Mouse (Mus musculus) E14TG2a.4 (cell line): ENCODE results near the gene Cpeb4.

Experiments used
- H3K27me3 ChIP-seq: 2 replicates; pipeline ENCODE4 v1.6.1; 2014; ENCODE audit warnings: low read length, control low read depth; ENCODE audit not compliant: insufficient read depth
- H3K36me3 ChIP-seq: 2 replicates; pipeline ENCODE4 v1.6.1; 2014; ENCODE audit warnings: low read length, control low read depth; ENCODE audit not compliant: insufficient read depth
- H3K4me1 ChIP-seq: replicated peaks from 2 replicates; pipeline ENCODE4 v1.6.1; 2014; ENCODE audit warnings: low read depth, low read length, control low read depth
- H3K4me3 ChIP-seq: replicated peaks from 2 replicates; pipeline ENCODE4 v1.5.1; 2014; ENCODE audit warnings: mild to moderate bottlenecking, low read length
- H3K9me3 ChIP-seq: 2 replicates; pipeline ENCODE4 v1.6.1; 2014; ENCODE audit warnings: low read length, control low read depth
- CTCF ChIP-seq: conservative IDR thresholded peaks from 2 replicates; pipeline ENCODE4 v1.5.1; 2014; ENCODE audit warnings: low read length
- NANOG ChIP-seq: IDR thresholded peaks from 2 replicates; pipeline ENCODE4 v1.6.1; 2014; ENCODE audit warnings: borderline replicate concordance, low read length, mixed read lengths
- POU5F1 ChIP-seq: IDR thresholded peaks from 2 replicates; pipeline ENCODE4 v1.6.1; 2014; ENCODE audit warnings: low read length, borderline replicate concordance

Cpeb4 gene

DNA sequence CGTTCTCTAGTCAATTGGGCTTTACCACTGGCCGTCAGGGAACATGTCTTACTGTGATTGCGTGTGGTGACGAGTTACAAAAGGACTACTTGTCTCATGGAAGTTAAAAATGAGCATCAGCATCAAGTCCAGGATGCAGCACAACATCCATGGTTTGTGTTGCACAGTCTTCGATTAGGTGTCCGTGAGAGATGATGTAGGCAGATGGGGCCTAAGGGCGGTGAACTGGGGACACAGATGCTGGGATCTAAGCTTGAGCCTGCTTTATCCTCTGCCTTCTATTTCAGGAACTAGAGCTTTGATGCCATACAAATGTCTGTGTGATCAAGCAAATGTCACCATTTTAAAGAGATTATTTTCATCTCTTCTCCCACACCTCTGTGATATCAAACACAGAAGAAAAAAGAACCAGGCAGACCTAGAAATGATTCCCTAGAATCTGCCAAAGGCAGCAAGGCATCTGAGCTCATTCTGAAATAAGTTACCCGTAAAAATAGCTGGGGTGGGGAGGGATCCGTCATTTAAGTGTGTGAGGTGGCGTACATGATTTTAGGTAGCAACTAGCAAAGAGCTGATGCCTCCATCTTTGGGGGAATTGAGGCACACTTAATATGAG lies 65.0 kb downstream of the Cpeb4 start:
- H3K4me3 ChIP-seq, result no peak overlapping the region
- H3K27me3 ChIP-seq, result no peaks in the 10 kb centered on the region
- TF ChIP-seq CTCF, result no peak
- no peak for TF ChIP-seq NANOG
- TF ChIP-seq POU5F1, result no peak
- H3K4me1 ChIP-seq, result no peaks in the 10 kb centered on the region
- no peaks in the 10 kb centered on the region for H3K9me3 ChIP-seq
- H3K36me3 ChIP-seq, result no peaks in the 10 kb centered on the region

GRCm38 (mm10) chr11:31940898-31941639 lies 69.1 kb downstream of the Cpeb4 start:
- no peaks in the 10 kb centered on the region for H3K36me3 ChIP-seq
- H3K4me3 ChIP-seq, result no peak overlapping the region
- TF ChIP-seq NANOG, result no peak
- no peak for TF ChIP-seq POU5F1
- TF ChIP-seq CTCF, result no peak

GRCm38 (mm10) chr11:31941640-31942638 lies 69.9 kb downstream of the Cpeb4 start:
- H3K4me1 ChIP-seq, result no peaks in the 10 kb centered on the region
- TF ChIP-seq CTCF, result peak; percentile 26
- no peak for TF ChIP-seq POU5F1
- H3K9me3 ChIP-seq, result no peaks in the 10 kb centered on the region
- H3K36me3 ChIP-seq, result no peaks in the 10 kb centered on the region
- no peak overlapping the region for H3K4me3 ChIP-seq
- H3K27me3 ChIP-seq, result no peaks in the 10 kb centered on the region

More at GRCm38 (mm10) chr11:31940898-31941639, 69.1 kb downstream of the Cpeb4 start:
- no peaks in the 10 kb centered on the region for H3K27me3 ChIP-seq
- no peaks in the 10 kb centered on the region for H3K4me1 ChIP-seq
- no peaks in the 10 kb centered on the region for H3K9me3 ChIP-seq

DNA sequence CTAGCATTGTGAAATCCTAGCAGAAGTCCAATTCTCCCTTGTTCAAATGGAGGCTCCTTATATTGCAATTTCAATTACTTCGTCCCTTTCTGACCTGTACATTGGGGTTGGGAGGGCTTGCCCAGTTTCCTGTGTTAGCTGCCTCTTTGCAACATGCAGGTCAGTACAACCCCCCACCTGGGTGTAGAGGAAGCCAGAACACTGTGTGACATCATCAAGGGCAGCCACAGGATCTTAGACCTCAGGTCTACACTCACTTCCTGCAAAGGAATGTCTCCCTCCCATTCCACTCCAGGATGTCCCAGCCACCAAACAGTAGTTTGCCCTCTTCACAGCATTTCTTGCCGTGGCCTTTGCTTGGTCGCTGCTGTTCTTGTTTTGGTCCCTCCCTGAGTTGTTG lies 73.5 kb downstream of the Cpeb4 start:
- peaks cover 21% of the 10 kb centered on the region for H3K4me1 ChIP-seq
- peaks cover 10% of the 10 kb centered on the region for H3K27me3 ChIP-seq
- H3K9me3 ChIP-seq, result no peaks in the 10 kb centered on the region
- no peak for TF ChIP-seq NANOG
- TF ChIP-seq POU5F1, result no peak
- TF ChIP-seq CTCF, result no peak
- H3K36me3 ChIP-seq, result no peaks in the 10 kb centered on the region
- H3K4me3 ChIP-seq, result no peak overlapping the region

GRCm38 (mm10) chr11:31948462-31949330 lies 76.7 kb downstream of the Cpeb4 start:
- Histone ChIP-seq H3K27me3 (peaks cover 29% of the 10 kb centered on the region), H3K4me3 (peak overlapping the region; percentile 75), H3K9me3 (no peaks in the 10 kb centered on the region), H3K4me1 (peaks cover 21% of the 10 kb centered on the region), H3K36me3 (no peaks in the 10 kb centered on the region)
- TF ChIP-seq POU5F1, result peak; percentile 94; the same call in 1 of the 2 replicates
- no peak for TF ChIP-seq NANOG
- no peak for TF ChIP-seq CTCF

DNA sequence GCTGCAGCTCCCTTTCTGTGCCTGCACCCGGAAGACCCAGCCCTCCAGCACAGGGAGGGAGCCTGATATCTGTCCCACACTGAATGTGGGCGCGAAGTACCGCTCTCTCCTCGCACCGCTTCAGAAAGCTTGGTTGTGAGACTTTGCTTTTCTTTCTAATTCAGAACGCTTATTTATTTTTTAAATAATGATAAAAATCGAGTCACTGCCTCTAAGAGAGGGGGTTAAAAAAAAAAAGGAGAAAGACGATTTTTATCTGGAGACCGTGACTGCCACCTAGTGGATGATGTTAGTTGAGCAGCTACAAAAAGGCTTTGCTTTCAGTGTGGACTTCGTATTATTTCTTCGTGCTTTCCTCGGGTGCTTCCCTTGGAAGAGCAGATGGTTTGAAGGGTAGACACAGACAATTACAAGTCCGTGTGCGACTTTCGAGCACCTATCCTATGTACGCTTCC lies 77.3 kb downstream of the Cpeb4 start:
- Histone ChIP-seq H3K36me3 (no peaks in the 10 kb centered on the region), H3K4me1 (peaks cover 21% of the 10 kb centered on the region), H3K27me3 (peaks cover 29% of the 10 kb centered on the region), H3K9me3 (no peaks in the 10 kb centered on the region), H3K4me3 (peak overlapping the region; percentile 75)
- TF ChIP-seq NANOG, result no peak
- TF ChIP-seq POU5F1, result no peak
- TF ChIP-seq CTCF, result peak; percentile 79

GRCm38 (mm10) chr11:31960071-31960470 lies 88.1 kb downstream of the Cpeb4 start:
- Histone ChIP-seq H3K9me3 (peaks cover 15% of the 10 kb centered on the region), H3K4me3 (no peak overlapping the region), H3K27me3 (peaks cover 3% of the 10 kb centered on the region), H3K36me3 (no peaks in the 10 kb centered on the region), H3K4me1 (peaks cover 5% of the 10 kb centered on the region)
- TF ChIP-seq POU5F1, result no peak
- no peak for TF ChIP-seq CTCF
- no peak for TF ChIP-seq NANOG
